Mouse (Mus musculus) E14TG2a.4 (cell line): ENCODE measurements at regions not wholly inside any gene's neighbourhood (a gene's known extent, or its start where the extent isn't known, plus 50 kb on each side); places are given as distances from the start of the nearest gene placed in this dataset.

Source experiments
- CTCF ChIP-seq: conservative IDR thresholded peaks from 2 replicates; pipeline ENCODE4 v1.5.1; 2014; ENCODE audit warnings: low read length
- NANOG ChIP-seq: IDR thresholded peaks from 2 replicates; pipeline ENCODE4 v1.6.1; 2014; ENCODE audit warnings: borderline replicate concordance, low read length, mixed read lengths
- POU5F1 ChIP-seq: IDR thresholded peaks from 2 replicates; pipeline ENCODE4 v1.6.1; 2014; ENCODE audit warnings: low read length, borderline replicate concordance

DNA sequence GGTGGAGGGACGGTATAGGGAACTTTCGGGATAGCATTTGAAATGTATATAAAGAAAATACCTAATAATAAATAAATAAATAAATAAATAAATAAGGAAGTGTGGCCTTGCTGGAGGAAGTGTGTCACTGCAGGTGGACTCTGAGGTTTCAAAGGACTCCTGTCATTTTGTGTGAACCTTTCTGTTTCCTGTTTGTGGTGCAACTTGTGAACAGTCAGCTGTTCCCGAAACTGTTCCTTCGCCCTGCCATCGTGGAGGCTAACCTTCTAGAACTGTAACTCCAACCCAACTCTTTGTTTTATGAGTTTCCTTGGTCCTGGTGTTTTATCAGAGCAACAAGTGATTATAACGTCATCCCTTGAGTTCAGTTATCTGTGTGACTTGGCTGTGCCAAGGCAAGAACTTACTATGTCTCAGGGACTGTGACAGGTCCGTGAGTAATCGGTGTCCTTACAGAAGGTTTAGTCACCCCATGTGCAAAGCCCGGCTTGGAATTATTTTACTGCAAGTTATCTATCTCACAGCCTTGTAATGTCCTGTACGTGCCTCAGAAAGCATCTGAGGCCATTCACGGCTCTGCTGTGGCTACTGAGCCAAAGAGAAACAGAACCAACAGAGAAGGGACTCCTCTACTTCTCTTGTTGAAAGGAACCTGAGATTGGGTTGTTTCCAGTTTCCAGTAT, 121.0 kb upstream of the L3mbtl4 start:
- TF ChIP-seq CTCF = no peak
- TF ChIP-seq NANOG = no peak
- no peak for TF ChIP-seq POU5F1
